Mouse (Mus musculus): ENCODE results near the gene Smyd3. TPM values are rescaled to one million over a fixed set of nuclear protein-coding genes. Genes with fewer than 3 reads are reported as not detected.

Smyd3 gene
- total and polyA plus RNA-seq, 2 experiments from 2014 or later = 15.8 to 28.4 TPM

DNA sequence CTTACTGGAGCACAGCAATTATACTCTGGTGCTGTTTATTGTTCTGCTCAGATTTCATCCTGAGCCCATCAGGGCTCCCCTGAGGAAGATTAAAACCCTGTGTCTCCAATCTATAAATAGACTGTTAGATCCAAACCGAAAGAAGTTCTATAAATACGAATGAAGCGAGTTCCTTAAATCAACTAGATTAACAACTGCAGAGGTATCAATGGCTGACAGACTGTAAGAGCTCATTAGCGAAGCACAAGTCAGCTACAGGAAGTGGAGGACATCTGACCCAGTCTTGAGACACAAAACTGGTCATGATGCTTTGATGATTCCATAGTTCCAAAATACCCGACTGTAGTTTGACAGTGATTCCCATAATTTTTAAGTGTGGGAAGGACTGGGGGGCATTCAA, 29.9 kb downstream of the Smyd3 start:
- H3K9ac ChIP-seq (replicated peaks; ENCODE audit: low read length, poor library complexity, severe bottlenecking) = no peak overlapping the region

DNA sequence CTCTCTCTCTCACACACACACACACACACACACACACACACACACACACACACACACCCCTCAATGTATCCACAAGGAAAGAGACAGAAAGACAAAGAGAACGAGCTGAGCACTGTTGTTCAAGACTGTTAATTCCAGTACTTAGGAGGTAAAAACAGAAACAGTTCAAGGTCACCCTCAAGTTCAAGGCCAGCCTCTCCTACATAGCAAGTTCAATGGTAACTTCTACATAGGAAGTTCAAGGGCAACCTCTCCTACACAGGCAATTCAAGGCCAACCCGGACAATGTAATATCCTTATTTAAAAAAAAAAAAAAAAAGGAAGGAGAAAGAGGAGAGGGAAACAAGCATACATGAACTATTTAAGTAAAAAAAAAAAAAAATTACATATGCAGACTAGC, 30.6 kb downstream of the Smyd3 start:
- H3K9ac ChIP-seq (replicated peaks; ENCODE audit: low read length, poor library complexity, severe bottlenecking) = no peak overlapping the region
- no peak overlapping the region for H3K4me2 ChIP-seq (ENCODE audit: low read depth, low read length, poor library complexity, severe bottlenecking)
- H3K4me1 ChIP-seq (ENCODE audit: insufficient read depth, low read length) = no peaks in the 10 kb centered on the region
- no peak overlapping the region for H3K4me3 ChIP-seq (ENCODE audit: low read depth, low read length)
- DNase-seq (ENCODE audit: low spot score) = no peak
- WGBS = 88% methylated on average over 2 of the region's 2 CpGs
- H3K27ac ChIP-seq (ENCODE audit: low read depth, low read length) = no peak overlapping the region
- H3K27me3 ChIP-seq (ENCODE audit: insufficient read depth, low read length) = no peaks in the 10 kb centered on the region
- TF ChIP-seq CTCF (IDR thresholded peaks at IDR 0.05) = no peak
- H3K36me3 ChIP-seq (ENCODE audit: insufficient read depth, low read length) = no peaks in the 10 kb centered on the region
- ATAC-seq (ENCODE audit: low FRiP score) = no peak
- no peaks in the 10 kb centered on the region for H3K9me3 ChIP-seq (ENCODE audit: low read length)

More for the DNA sequence above, 29.9 kb downstream of the Smyd3 start:
- Histone ChIP-seq H3K9me3 (ENCODE audit: low read length) (no peaks in the 10 kb centered on the region), H3K27ac (ENCODE audit: low read depth, low read length) (no peak overlapping the region), H3K4me2 (ENCODE audit: low read depth, low read length, poor library complexity, severe bottlenecking) (no peak overlapping the region), H3K4me3 (ENCODE audit: low read depth, low read length) (no peak overlapping the region), H3K36me3 (ENCODE audit: insufficient read depth, low read length) (no peaks in the 10 kb centered on the region), H3K4me1 (ENCODE audit: insufficient read depth, low read length) (no peaks in the 10 kb centered on the region), H3K27me3 (ENCODE audit: insufficient read depth, low read length) (no peaks in the 10 kb centered on the region)
- no peak for ATAC-seq (ENCODE audit: low FRiP score)
- DNase-seq (ENCODE audit: low spot score) = peak; percentile 35
- 55% methylated on average over 5 of the region's 5 CpGs for WGBS
- no peak for TF ChIP-seq CTCF (IDR thresholded peaks at IDR 0.05)

- Histone ChIP-seq H3K27me3 (ENCODE audit: insufficient read depth, low read length) (no peaks in the 10 kb centered on the region), H3K9me3 (ENCODE audit: low read length) (no peaks in the 10 kb centered on the region), H3K9ac (replicated peaks; ENCODE audit: low read length, poor library complexity, severe bottlenecking) (no peak overlapping the region), H3K4me1 (ENCODE audit: insufficient read depth, low read length) (no peaks in the 10 kb centered on the region), H3K4me3 (ENCODE audit: low read depth, low read length) (no peak overlapping the region), H3K4me2 (ENCODE audit: low read depth, low read length, poor library complexity, severe bottlenecking) (no peak overlapping the region), H3K36me3 (ENCODE audit: insufficient read depth, low read length) (no peaks in the 10 kb centered on the region), H3K27ac (ENCODE audit: low read depth, low read length) (no peak overlapping the region)
- WGBS = 28% methylated on average over 3 of the region's 3 CpGs
- ATAC-seq (ENCODE audit: low FRiP score) (no peak), DNase-seq (ENCODE audit: low spot score) (no peak)
- no peak for TF ChIP-seq CTCF (IDR thresholded peaks at IDR 0.05)
Measured at GRCm38 (mm10) chr1:179485784-179486540, 31.9 kb downstream of the Smyd3 start.

GRCm38 (mm10) chr1:179480862-179481261, 37.0 kb downstream of the Smyd3 start:
- TF ChIP-seq CTCF (IDR thresholded peaks at IDR 0.05) = no peak
- no peaks in the 10 kb centered on the region for H3K9me3 ChIP-seq (ENCODE audit: low read length)
- no peak overlapping the region for H3K9ac ChIP-seq (replicated peaks; ENCODE audit: low read length, poor library complexity, severe bottlenecking)
- no peak for ATAC-seq (ENCODE audit: low FRiP score)
- 82% methylated on average over 4 of the region's 4 CpGs for WGBS
- no peaks in the 10 kb centered on the region for H3K36me3 ChIP-seq (ENCODE audit: insufficient read depth, low read length)
- no peak overlapping the region for H3K27ac ChIP-seq (ENCODE audit: low read depth, low read length)
- no peaks in the 10 kb centered on the region for H3K4me1 ChIP-seq (ENCODE audit: insufficient read depth, low read length)
- no peak overlapping the region for H3K4me3 ChIP-seq (ENCODE audit: low read depth, low read length)
- no peak for DNase-seq (ENCODE audit: low spot score)
- H3K27me3 ChIP-seq (ENCODE audit: insufficient read depth, low read length) = no peaks in the 10 kb centered on the region
- H3K4me2 ChIP-seq (ENCODE audit: low read depth, low read length, poor library complexity, severe bottlenecking) = no peak overlapping the region

GRCm38 (mm10) chr1:179477157-179477902, 40.5 kb downstream of the Smyd3 start:
- Histone ChIP-seq H3K4me2 (ENCODE audit: low read depth, low read length, poor library complexity, severe bottlenecking) (no peak overlapping the region), H3K36me3 (ENCODE audit: insufficient read depth, low read length) (no peaks in the 10 kb centered on the region), H3K4me3 (ENCODE audit: low read depth, low read length) (no peak overlapping the region), H3K9me3 (ENCODE audit: low read length) (peaks cover 8% of the 10 kb centered on the region; the same call in 1 of the 2 replicates), H3K9ac (replicated peaks; ENCODE audit: low read length, poor library complexity, severe bottlenecking) (no peak overlapping the region), H3K27me3 (ENCODE audit: insufficient read depth, low read length) (no peaks in the 10 kb centered on the region), H3K27ac (ENCODE audit: low read depth, low read length) (no peak overlapping the region), H3K4me1 (ENCODE audit: insufficient read depth, low read length) (no peaks in the 10 kb centered on the region)
- TF ChIP-seq CTCF (IDR thresholded peaks at IDR 0.05) = peak; percentile 94
- WGBS = 76% methylated on average over 5 of the region's 5 CpGs
- peak; percentile 72 for DNase-seq (ENCODE audit: low spot score)
- ATAC-seq (ENCODE audit: low FRiP score) = peak; percentile 69; the same call in 1 of the 2 replicates

Data from midbrain, postnatal 0 days (tissue).